Mouse (Mus musculus) right cerebral cortex, adult 18-20 months (tissue): ENCODE measurements around the gene Zfand3.

Experiments used
- DNase-seq: peaks from one replicate; pipeline ENCODE4 v3.0.0; 2022; ENCODE audit warnings: mixed read lengths

Zfand3 gene

DNA sequence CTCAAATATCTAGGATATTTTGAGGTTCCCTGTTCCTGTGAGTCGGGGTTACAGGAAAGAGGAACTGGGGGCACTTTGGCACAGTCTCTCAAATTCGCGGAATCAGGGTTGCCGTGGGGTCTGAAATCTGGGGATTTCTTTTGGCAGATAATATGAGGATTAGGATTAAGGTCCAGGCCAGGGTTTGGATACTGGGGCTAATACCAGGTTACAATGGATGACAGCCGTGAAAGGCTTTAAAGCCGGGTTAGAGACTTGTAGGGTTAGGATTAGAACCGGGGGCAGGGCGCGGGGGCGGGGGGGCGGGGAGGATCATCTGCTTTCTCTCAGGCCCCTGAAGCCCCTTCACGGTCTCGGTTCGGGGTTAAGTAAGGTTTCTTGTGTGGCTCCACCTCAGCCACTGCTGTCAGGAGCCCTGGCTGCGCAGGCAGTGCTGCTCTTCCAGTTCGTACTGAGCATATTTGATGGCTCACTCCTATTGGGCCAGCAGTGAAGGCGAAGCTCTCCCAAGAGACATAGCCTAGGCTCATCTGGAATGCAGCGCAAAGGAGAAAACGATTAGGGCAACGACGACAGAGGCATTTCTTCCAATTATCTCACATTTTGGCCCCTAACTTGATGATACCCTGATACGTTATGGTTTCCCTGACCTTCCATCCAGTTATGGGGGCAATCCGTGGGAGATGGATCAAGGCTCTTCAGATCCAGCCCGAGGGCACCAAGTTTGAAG is 5.8 kb upstream of the Zfand3 start:
- DNase-seq, result no peak

DNA sequence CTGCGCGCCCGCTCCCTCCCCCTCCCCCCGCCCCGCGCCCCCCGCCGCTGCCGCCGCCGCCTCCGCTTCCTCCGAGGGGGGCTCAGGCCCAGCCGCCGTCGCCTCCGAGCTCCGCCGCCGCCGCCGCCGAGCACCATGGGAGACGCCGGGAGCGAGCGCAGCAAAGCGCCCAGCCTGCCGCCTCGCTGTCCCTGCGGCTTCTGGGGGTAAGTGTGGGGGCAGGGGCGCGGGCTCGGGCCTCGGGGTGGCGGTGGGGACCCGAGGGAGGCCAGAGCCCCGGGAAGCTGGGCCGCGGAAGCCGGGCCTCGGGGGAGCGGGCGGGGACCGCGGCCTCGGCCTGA is 540 bp downstream of the Zfand3 start:
- DNase-seq, result no peak

DNA sequence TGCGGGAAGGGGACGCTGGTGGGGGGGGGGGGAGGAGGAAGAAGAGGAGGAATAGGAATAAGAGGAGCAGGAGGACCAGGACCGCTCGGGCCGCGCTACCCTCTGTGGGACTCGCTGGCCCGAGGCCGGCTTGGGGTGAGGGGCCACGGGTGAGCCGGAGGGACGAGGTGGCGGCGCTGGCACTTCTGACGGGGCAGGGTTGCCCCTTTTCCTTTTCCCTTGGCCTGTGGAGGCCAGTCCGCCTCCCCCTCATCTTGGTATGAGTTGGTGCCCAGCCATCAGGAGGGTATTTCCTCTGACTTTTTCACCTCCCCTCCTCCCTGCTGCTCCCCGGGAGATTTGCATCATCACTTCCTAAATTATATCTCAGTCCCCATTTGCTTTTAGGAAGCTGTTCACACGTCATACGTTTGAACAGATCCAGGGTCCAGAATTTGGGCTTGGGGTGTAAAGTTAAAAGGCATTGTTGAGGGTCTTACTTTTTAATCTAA is 963 bp downstream of the Zfand3 start:
- no peak for DNase-seq

DNA sequence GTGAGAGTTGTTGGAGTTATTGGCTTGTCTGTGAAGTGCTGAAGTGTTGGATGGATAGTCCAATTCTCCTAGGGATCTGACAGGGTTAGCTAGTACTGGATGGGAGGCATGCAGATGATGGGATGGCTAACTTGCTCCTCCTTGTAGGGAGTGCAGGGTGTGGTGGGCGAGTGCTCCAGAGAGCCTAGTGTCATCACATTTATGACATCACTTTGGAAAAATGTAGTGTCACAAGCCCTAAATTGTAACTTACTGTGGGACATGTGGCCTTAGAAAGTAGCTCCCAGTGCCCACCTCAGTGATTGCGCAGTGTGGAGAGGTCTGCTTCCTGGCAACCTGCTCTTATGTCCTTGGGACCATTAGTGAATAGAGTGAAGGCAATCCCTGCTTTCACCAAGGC is 2.3 kb downstream of the Zfand3 start:
- DNase-seq, result no peak

DNA sequence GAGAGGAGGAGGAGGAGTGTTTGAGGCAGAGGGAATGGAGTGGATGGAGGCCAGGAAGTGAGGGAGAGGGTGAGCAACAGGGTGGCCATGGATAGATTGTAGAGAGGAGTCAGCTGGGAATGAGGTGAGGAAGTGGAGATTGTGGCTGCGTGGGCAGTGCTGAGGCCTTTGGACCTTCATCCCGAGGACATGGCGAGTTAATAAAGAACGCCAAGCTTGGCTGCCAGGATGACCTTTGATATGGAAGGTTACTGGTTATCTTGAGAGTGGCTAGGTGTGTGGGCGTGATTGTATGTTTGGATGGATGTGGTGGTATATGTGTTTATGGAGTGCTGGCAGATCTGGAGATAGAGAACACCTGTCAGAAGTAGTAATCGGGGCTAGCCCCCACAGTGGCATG is 3.4 kb downstream of the Zfand3 start:
- no peak for DNase-seq

DNA sequence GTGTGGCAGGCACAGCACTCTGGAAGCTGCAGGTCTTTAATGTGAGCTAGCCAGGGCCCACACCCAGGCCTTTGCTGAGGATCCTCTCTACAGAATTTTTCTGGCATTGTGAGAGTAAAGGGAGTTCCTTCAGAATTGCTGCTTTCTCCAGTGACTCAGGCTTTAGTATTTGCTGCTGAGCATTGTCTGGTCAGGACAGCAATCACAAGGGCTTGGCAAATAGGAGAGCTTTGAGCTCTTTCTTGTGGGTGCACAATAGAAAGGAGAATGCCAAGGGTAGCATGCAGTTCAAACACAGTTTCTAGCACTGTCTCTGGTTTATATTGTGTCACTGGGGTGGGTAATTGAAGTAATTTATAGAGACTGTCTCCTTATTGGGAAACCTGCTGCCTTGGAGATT is 3.9 kb downstream of the Zfand3 start:
- no peak for DNase-seq

DNA sequence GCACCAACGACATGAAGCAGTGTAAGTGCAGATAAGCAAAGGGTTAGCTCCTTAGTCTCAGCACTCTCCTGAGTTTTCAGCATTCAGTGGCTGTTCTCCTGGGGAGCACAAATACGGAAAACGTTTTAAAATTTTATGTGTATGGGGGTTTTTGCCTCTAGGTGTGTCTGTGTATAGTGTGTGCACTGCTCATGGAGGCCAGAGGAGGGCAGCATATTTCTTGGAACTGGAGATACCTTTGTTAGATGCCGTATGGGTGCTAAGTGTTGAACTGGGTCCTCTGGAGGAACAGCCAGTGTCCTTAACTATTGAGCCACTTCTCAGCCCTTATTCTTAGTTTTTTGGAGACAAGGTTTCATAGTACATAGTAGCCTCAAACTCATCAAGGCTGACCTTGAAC is 10.1 kb downstream of the Zfand3 start:
- no peak for DNase-seq

DNA sequence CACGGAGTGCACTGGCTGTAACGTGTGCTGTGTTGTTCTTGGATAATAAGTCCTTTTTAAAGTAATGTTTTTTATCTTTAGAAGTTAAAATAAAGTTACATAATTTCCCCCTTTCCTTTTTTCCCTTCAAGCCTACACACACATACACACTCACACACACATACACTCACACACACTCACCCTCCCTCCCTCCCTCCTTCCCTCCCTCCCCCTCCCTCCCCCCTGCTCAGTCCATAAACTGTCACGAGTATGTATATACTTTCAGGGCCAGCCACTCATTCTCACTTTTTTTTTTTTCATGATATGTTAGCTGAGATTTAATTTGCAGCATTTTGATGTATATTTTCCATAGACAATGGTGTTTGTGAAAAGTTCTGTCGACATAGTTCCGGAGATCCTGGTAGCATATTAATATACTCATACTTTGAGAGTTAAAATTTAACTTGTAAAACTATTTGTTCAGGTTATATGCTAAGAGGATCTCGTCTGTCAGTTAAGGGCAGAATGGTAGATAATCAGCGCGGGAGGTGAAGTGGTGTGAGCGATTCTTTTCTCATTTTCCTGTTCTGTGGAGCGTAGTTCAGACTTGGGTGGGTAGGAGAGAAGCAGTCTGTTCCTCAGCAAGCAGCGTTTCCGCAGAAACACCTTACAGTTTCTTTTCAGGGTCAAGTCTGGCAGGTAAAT is 14.5 kb downstream of the Zfand3 start:
- DNase-seq, result no peak

DNA sequence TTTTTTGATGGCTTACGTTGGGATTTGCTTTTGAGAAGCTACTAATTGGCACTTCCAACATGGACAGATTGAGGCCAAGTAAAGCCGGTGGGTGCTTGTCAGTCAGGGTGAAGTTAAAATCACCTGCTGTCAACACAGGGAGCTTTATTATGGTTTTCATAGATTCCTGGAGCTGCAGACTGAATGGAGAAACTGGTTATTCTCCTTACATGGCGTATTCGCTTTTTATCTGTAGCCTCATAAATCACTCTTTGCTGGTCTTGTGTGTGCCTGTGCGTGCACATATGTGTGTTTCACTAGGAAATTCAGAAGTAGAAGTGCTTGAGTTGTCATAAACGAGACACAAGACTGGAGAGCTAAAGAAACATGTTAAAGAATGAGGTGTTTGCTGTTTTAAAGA is 15.4 kb downstream of the Zfand3 start:
- DNase-seq, result no peak

DNA sequence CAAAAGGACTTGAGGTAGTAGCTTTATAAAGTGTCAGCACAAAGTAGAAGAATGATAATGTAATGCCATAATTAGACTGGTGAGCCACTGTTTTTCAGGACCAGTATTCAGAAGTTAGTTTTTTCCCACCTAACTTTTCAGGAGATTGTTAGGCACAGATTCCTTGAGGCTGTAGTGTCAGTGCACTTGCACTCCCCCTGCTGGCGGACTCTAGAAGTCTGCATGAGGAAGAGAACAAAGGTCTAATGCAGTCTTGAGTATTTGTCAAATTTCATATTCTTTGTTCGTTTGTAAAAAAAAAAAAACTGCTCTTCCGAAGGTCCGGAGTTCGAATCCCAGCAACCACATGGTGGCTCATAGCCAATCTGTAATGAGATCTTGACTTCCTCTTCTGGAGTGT is 20.1 kb downstream of the Zfand3 start:
- DNase-seq, result peak; percentile 58

DNA sequence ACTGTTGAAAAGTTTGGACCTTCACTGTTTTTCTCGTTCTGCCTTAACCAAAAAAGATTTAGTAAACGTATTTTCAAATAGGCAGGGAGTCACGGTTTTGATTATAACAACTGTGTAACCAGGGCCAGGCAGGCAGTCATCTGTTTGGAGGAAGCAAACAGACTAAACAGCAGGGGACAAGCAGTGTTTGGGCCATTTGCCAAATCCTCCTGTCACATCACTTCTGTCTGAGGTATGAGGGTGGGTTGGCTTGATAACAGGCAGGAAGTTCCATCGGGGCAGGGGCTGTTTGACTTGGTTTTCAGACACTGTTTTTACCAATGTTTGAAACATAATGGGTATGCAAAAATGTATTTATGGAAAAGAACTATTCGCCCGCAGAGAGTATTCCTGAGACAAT is 22.1 kb downstream of the Zfand3 start:
- no peak for DNase-seq

DNA sequence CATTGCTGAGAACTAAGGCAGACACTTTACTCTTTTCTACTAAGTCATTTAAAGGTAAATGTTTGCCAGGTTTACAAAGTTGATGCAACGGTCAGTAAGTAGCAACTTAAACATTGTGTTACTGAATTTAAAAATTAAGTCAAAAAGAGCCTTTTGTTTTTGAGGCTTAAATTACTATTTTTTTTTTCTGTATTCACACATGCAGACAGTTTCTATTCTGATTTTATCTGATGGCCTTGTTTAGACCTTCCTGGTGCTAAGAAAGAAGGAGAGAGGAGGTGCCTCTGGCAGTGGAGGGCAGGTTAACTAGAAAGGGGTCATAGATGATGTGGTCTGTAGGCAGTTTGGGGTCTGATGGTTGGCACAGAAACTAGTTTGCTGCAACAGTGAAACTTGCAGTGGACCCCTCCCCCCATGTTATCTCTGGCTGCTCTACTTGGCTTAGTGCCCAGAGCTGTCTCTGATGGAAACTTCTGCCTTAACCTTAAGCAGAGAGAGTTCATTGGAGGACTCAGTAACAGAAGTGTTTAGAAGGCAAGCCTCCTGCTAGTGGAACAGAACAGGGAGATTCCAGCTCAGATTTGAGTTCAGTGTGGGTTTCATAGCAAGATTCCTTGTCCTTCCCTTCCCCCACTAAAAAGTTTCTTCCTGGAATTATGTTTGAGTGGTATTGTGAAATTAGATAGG is 23.0 kb downstream of the Zfand3 start:
- DNase-seq, result no peak

DNA sequence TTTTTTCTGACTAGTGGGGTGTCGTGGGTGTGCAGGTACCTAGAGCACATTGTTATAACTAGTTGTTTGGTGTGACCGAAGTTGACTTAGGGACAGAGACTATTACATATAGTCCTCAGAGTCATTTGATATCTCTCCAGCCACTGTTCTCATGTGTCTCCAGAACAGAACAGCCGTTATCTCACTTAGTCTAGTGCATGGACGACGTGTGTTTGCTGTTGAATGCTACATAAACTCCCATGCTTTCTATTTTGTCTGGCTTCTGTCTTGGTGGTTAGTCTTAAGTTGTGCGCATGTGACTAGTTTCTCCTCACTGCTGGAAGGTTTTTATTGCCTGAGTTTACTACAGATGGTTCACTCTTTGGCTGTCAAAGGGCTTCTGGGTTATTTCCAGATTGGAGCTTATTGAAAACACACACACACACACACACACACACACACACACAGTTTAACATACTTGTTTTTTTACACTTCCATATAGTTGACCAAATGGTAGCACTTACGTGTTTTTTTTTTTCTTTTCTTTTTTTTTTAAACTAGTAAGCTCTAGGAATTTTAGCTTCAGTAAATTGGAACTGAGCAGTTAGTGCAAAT is 25.2 kb downstream of the Zfand3 start:
- no peak for DNase-seq

DNA sequence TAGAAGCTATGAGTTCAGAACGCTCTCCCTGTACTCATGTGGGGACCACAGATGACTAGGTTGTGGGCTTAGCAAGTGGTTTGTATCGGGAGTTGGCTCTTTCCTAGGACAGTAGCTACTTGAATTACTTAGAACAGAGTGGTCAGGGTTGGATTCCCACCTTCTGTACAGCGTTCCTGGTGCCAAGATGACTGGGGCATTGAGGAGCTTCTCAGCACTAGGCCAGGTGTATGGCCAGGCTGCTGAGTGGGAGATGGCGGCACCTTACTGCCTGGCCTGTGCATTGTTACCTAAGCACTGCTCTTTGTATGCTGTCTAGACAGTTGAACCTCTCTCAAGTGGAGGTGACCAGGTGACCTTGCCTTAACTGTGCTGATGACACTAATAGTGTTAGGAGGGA is 28.3 kb downstream of the Zfand3 start:
- no peak for DNase-seq

DNA sequence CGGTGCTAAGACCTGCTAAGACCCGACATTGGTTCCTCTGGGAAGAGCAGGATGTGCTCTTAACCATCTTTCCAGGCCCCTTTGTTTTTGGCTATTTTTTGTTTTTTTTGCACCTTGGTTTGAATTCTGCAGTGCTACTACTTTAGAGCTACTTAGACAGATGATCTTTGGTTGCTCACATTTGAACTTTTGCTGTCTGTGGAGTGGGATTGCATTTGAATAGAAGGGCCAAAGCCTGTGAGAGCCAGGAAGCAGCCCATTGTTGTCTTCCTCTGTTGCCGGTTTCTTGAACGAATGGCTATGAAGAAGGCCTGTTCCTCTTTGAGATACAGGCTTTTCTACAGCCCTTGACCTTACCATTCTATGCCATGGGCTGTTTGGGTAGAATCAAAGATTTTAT is 29.5 kb downstream of the Zfand3 start:
- DNase-seq, result no peak

DNA sequence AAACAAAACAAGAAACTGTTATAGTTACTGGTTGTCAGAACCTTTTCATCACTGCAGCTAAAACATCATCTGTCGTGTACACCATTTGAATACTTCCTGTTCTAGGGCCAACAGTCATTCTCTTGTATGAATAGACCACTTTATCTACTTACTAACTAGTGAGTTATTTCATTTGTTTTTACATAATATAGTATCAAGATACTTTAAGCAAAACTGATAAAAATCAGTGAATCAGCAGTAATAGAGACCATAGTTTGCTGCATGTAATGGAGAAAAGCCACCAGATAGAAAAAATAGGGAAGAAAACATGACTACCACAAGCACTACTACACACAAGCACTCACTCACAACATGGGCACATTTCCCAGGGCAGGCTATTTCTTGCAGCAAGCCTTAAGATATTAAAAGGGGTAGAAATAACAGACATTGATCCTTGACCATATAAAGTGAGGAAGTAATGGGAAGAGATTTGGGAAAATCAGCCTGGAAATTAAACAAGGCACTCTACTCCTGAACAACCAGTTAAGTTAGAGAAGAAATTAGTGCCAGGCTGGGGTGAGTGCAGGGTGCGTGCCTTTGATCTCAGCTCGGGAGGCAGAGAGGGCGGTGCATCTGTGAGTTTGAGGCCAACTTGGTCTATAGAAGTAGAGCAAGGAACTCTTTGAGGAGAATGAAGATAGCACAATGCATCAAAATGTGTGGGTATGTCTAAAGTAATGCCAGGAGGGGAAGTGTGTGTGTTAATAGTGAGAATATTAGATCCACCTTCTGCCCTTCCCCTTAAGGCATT is 30.9 kb downstream of the Zfand3 start:
- no peak for DNase-seq

DNA sequence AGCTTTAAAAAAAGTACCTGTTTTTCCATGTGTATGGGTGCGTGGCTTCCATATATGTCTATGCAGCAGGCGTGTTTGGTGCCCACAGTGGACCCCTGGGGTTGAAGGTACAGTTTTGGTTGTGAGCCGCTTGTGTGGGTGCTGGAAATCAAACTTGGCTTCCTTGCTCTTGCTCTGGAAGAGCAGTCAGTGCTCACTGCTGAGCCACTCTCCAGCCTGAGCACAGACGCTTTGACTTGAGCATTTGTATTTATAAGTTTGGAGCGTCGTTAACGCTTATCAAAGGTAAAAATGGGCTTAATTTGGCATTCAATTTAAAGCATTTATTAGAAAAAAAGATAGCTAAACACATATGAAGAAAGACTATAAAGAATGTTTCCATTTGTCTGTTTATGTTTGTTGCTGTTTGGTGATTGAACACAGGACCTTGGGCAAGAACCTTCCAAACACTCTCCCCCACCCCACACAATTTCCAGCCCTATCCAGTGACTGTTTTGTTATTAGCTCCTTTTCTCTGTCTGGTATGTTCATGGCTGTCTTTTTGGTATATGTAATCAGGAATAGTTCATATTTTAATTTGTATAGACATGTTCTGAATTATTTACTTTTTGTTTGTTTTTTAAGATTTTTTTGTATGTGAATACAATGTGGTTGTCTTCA is 38.8 kb downstream of the Zfand3 start:
- no peak for DNase-seq

DNA sequence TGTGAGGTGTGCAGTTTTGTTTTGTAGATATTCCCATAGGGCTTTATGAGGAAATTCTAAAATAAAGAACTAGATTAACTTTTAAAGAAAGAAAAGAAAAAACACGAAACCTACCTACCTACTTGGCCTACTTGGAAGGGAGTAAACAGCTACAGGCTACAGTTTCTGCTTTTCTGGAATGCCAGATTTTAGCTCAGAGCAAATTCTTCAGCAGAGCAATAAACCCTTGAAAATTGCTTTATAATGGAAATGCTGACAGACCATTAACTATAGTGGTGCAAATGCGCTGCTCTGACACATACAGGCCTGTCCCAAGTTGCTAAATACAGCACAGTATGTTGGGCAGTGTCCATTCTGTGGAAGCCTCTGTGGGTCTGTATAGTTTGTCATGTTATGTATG is 40.6 kb downstream of the Zfand3 start:
- no peak for DNase-seq

DNA sequence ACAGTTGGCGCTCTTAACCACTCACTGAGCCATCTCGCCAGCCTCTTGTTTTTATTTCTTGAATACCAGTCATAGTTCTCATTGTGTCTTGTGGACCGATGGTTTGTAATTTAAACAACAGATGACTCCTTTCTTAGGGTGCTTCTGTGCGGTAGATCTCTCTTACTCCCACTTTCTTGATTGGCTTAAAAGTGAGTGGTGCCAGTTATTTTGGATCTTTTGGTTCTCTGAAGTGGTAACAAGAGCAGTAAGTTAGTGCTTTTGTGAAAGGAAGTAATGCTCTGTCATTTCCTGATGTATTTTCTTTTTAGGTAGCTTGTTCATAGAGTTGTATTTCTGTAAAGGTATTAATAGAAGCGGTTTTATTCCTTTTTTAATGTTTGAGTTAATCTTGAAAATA is 42.1 kb downstream of the Zfand3 start:
- DNase-seq, result no peak

DNA sequence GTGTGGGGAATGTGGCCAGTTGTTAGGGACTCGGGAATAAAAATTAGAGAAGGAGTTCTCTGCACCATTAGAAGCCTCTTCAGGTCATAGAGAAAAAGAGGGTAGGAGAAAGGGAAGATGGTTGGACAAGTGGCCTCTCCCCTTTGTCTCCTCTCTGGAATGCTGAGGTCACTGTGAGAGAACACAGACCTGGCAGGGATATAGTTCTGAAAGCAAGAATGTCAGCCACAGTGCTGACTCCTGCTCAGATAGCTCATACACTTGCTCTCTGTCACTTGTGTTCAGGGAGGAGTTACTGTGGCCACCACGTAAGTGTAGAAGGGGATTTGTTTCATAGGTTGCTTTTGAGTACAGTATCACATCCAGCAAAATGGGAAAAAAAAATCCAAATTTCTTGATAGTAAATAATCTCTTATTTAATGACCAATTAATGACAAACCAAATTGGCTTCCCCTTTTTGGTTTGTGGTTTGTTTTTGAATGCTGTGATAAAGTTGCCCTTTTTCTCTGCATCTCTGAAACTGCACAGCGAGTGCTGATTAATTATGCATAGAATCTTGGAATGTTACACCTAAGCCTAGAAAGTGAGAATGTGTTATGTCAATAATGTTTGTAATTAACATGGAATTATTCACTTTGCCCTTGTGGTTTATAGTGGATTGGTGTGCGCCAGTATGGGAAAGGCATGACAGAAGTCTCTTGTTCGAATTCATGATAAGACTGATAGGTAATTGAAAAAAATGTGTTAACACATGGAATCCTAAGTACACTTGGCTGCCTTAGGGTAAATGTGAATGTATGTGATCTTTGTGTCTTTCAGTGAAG is 47.2 kb downstream of the Zfand3 start:
- DNase-seq, result no peak

DNA sequence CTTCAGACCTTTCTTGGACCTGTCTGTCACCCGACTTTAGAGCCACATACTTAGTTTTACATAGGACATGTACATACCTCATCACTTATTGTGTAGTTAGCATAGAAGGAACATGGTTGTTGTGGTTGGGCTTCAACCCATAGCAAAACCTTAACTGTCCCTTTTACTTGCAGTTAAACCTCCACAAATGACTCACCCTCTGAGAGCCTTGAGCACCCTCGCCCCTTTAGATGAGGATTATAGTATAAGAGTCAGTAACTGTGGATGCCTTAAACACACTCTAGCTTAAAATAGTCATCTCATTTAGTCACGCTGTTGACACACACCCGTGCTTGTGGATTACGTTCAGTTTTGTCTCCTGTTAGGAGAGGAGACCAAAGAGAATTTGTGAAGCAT is 47.8 kb downstream of the Zfand3 start:
- DNase-seq, result no peak

DNA sequence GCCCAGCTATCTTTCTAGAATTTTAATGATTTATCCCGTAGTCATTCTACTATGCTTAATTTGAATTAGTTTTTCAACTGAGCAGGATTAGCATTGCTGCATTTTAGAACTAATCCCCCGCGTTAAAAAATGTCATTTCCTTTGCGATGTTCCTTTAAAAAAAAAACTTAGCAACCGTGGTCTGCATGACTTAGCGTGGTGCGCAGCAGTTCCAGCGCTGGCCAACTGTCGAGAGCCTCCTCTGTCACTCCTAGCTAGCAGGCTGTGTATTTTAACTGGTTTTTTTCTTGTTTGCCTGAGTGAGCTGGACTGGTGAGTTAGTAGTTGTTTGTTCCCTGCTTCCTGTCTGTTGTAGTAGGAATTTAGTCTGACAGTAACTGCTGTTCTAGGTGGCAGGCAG is 48.9 kb downstream of the Zfand3 start:
- DNase-seq, result peak; percentile 42
